Mouse (Mus musculus) hindbrain, embryonic 15.5 days (tissue): Measurements from ENCODE around the gene Mrap. TPM values are rescaled to one million over a fixed set of nuclear protein-coding genes. Genes with fewer than 3 reads are reported as not detected.

Experiments
- ATAC-seq: fragments of 200-750 bp; cut with Nextera tagmentation; 2 replicates; pipeline ENCODE4 v1.8.0; 2017; ENCODE audit warnings: low read depth, moderate number of reproducible peaks, moderate TSS enrichment; ENCODE audit not compliant: low FRiP score
- H3K27ac ChIP-seq: fragments of 300-500 bp; sonication (generic); replicated peaks from 2 replicates; pipeline ENCODE4 v1.5.1; 2015; ENCODE audit warnings: mild to moderate bottlenecking, inconsistent platforms
- H3K27me3 ChIP-seq: fragments of 300-500 bp; sonication (generic); 2 replicates; pipeline ENCODE4 v1.6.1; 2015; ENCODE audit warnings: control low read depth, inconsistent platforms
- H3K36me3 ChIP-seq: fragments of 300-500 bp; sonication (generic); 2 replicates; pipeline ENCODE4 v1.6.1; 2015; ENCODE audit warnings: control low read depth, inconsistent platforms
- H3K4me1 ChIP-seq: fragments of 300-500 bp; sonication (generic); replicated peaks from 2 replicates; pipeline ENCODE4 v1.6.1; 2015; ENCODE audit warnings: control low read depth, inconsistent platforms
- H3K4me2 ChIP-seq: fragments of 300-500 bp; sonication (generic); 2 replicates; pipeline ENCODE4 v1.6.1; 2015; ENCODE audit warnings: moderate library complexity, mild to moderate bottlenecking, inconsistent platforms
- H3K4me3 ChIP-seq: fragments of 300-500 bp; sonication (generic); 2 replicates; pipeline ENCODE4 v1.5.1; 2015; ENCODE audit warnings: mild to moderate bottlenecking, inconsistent platforms
- H3K9ac ChIP-seq: fragments of 300-500 bp; sonication (generic); 2 replicates; pipeline ENCODE4 v1.6.1; 2015; ENCODE audit warnings: inconsistent platforms
- H3K9me3 ChIP-seq: fragments of 300-500 bp; sonication (generic); 2 replicates; pipeline ENCODE4 v1.6.1; 2016; ENCODE audit warnings: control low read depth, inconsistent platforms
- WGBS: fragments of 180-500 bp; shearing (Covaris S2); methylation state at CpG from one replicate; pipeline ENCODE4 v1.1.7; 2015; 5-methylcytosine and 5-hydroxymethylcytosine counted together
- polyA plus RNA-seq: library from polyadenylated mRNA; unstranded; fragments of >200 nt; fragmentation: Nextera tagmentation; extraction: Ambion mirVana; gene quantifications from 2 replicates; pipeline ENCODE4 v1.2.1, GENCODE M21; 2015

Mrap gene
- polyA plus RNA-seq, 1 experiment from 2014 or later, result 0.30 TPM

- peak overlapping the region; percentile 69 for H3K4me2 ChIP-seq
- H3K9ac ChIP-seq, result peak overlapping the region; percentile 37
- WGBS, result 10% methylated on average over 17 of the region's 17 CpGs
- no peaks in the 10 kb centered on the region for H3K36me3 ChIP-seq
- peak overlapping the region; percentile 34 for H3K4me3 ChIP-seq
- no peaks in the 10 kb centered on the region; the same call in 1 of the 2 replicates for H3K27me3 ChIP-seq
- H3K4me1 ChIP-seq, result peaks cover 33% of the 10 kb centered on the region
- peak; percentile 90 for ATAC-seq
- peak overlapping the region; percentile 82 for H3K27ac ChIP-seq
- H3K9me3 ChIP-seq, result no peaks in the 10 kb centered on the region
These were observed 28.2 kb upstream of the Mrap start for GRCm38 (mm10) chr16:90709711-90710289.

- H3K36me3 ChIP-seq, result no peaks in the 10 kb centered on the region
- ATAC-seq, result no peak
- peaks cover 33% of the 10 kb centered on the region for H3K4me1 ChIP-seq
- H3K9ac ChIP-seq, result peak overlapping the region; percentile 37
- peak overlapping the region; percentile 34 for H3K4me3 ChIP-seq
- H3K4me2 ChIP-seq, result peak overlapping the region; percentile 69
- peak overlapping the region; percentile 82 for H3K27ac ChIP-seq
- WGBS, result 43% methylated on average over 12 of the region's 12 CpGs
- H3K9me3 ChIP-seq, result no peaks in the 10 kb centered on the region
- H3K27me3 ChIP-seq, result no peaks in the 10 kb centered on the region; the same call in 1 of the 2 replicates
These were observed 27.7 kb upstream of the Mrap start for GRCm38 (mm10) chr16:90710313-90710712.

DNA sequence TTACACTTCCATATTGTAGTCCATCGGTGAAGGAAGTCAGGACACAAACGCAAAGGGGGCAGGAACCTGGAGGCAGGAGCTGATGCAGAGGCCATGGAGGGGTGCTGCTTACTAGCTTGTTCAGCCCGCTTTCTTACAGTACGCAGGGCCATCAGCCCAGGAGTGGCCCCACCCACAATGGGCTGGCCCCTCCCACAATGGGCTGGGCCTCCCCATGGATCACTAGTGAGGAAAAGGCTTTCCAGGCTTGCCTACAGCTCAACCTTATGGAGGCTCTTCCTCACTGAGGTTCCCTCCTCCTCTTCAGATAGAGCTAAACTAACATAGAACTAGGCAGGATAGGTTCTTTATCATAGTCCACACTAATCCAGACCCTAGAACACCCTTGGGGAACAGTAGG is 14.0 kb upstream of the Mrap start:
- 100% methylated on average over 4 of the region's 4 CpGs for WGBS
- no peak overlapping the region for H3K4me2 ChIP-seq
- ATAC-seq, result no peak

GRCm38 (mm10) chr16:90726600-90727227 is 11.3 kb upstream of the Mrap start:
- Histone ChIP-seq H3K27me3 (no peaks in the 10 kb centered on the region), H3K4me2 (peak overlapping the region; percentile 99), H3K4me3 (peak overlapping the region; percentile 61), H3K4me1 (peaks cover 14% of the 10 kb centered on the region), H3K36me3 (no peaks in the 10 kb centered on the region), H3K9me3 (no peaks in the 10 kb centered on the region), H3K27ac (no peak overlapping the region), H3K9ac (peak overlapping the region; percentile 54)
- ATAC-seq, result peak; percentile 57; the same call in 1 of the 2 replicates
- whole genome bisulfite sequencing, result 7% methylated on average over 38 of the region's 38 CpGs

More for the DNA sequence above, 14.0 kb upstream of the Mrap start:
- H3K4me3 ChIP-seq, result no peak overlapping the region
- H3K9me3 ChIP-seq, result no peaks in the 10 kb centered on the region
- peaks cover 14% of the 10 kb centered on the region for H3K4me1 ChIP-seq
- no peak overlapping the region for H3K9ac ChIP-seq
- no peaks in the 10 kb centered on the region for H3K27me3 ChIP-seq
- peaks cover 5% of the 10 kb centered on the region; the same call in 1 of the 2 replicates for H3K36me3 ChIP-seq
- no peak overlapping the region for H3K27ac ChIP-seq

DNA sequence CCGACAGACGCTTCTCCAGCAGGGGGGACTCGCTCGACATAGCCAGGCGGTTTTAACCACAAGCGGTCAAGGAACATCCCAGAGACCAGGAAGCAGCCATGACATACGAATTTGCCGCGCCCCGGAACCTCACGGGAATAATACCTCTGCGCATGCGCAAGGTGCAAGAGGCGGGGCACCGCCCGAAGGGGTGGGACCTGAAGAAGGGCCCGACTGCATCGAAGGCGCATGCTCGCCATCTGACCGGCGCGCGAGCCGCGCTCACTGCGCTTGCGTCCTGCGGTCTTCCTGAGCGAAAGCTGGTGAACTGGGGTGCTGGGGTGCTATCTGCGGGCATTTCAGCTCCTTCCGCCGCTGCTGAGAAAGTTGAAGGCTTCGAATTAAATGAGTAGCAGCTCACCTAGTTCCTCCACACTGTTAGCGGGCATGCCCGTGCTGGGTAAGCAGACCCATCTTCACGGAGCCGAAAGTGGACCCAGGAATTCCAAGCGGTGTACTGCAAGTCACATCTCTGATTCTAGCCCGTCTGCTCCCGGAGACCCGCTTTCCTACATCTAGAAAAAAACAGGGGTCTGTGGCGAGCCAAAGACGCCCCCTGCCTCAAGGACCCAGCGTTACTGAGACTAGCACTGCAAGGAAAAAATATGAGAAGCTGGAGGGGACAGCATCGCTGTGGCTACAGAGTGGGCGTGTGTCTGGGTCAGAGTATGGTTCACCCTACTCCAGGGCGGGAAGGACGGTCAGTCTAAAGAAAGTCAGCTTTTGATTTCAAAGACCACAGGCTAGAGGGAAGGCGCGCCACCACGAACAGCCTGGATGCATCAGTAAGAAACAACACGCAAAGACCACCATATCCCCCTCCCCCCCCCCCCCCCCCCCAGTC is 10.5 kb upstream of the Mrap start, which contains the start of gene Mis18a:
Mis18a (minus strand) TSS at position 172 of the 883 bp plus-strand sequence.
- Histone ChIP-seq H3K36me3 (no peaks in the 10 kb centered on the region), H3K27me3 (no peaks in the 10 kb centered on the region), H3K9me3 (no peaks in the 10 kb centered on the region), H3K27ac (peak within 1 kb of the TSS; percentile 69), H3K4me2 (peak within 1 kb of the TSS; percentile 99), H3K9ac (peak within 1 kb of the TSS; percentile 74), H3K4me1 (peaks cover 14% of the 10 kb centered on the region), H3K4me3 (peak within 1 kb of the TSS; percentile 61)
- under 1% methylated on average over 53 of the region's 53 CpGs for WGBS
- ATAC-seq, result peak; percentile 97

DNA sequence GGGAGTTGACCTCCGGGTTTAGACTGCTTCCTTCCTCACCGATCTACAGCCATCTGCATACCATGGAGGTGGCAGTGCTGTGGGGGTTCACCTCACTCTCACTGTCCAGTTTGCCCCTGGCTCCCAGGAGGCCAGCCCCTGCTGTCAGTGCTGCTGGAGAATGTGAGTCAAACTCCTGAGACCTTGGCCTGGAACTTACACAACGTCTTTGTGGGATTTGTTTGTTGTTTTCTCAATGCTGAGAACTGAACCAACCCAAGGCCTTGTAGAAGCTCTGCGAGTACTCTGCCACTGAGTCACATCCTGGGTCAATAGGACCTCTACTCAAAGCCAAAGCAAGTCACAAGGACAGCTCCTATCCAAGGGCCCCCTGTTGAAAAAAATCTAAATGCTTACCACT is 2.4 kb upstream of the Mrap start:
- Histone ChIP-seq H3K4me1 (no peaks in the 10 kb centered on the region), H3K4me3 (no peak overlapping the region), H3K36me3 (no peaks in the 10 kb centered on the region), H3K9ac (no peak overlapping the region), H3K27ac (no peak overlapping the region), H3K27me3 (no peaks in the 10 kb centered on the region), H3K4me2 (no peak overlapping the region), H3K9me3 (no peaks in the 10 kb centered on the region)
- 80% methylated on average over 4 of the region's 4 CpGs for WGBS
- ATAC-seq, result no peak

DNA sequence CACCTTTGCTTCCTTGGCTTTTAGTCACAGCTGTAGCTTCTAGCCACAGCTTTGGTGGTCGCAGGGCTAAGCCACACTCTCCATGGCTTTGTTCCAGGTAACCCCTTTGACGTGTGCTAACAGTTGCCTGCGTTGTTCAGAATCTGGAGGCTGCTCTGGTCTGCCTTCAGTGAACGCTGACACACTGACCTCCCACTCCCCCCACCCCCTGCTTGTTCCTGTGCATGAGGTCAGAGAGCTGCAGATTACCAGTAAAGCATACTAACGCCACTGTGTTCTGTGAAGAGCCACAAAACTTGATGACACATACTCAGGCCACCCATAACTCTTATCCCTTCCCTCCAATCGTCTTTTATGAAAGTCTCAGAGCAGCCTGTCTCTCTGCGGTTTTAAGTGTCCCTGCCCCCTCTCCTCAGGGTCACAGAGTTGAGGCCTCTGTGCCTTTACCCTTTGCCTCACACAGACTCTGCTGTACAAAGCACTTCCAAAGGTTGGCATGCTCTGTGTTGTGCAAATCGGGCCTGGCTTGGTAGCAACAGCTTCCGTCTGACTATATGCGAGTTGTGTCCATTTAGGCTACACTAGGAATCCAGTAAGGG is 1.2 kb upstream of the Mrap start:
- 75% methylated on average over 10 of the region's 10 CpGs for WGBS
- no peak overlapping the region for H3K27ac ChIP-seq
- no peak overlapping the region for H3K9ac ChIP-seq
- no peaks in the 10 kb centered on the region for H3K9me3 ChIP-seq
- no peaks in the 10 kb centered on the region for H3K27me3 ChIP-seq
- no peak overlapping the region for H3K4me3 ChIP-seq
- H3K36me3 ChIP-seq, result no peaks in the 10 kb centered on the region
- no peak for ATAC-seq
- 0 out of 2 replicates have a peak, but pooled peaks cover 3% of the 10 kb centered on the region for H3K4me1 ChIP-seq
- H3K4me2 ChIP-seq, result no peak overlapping the region

DNA sequence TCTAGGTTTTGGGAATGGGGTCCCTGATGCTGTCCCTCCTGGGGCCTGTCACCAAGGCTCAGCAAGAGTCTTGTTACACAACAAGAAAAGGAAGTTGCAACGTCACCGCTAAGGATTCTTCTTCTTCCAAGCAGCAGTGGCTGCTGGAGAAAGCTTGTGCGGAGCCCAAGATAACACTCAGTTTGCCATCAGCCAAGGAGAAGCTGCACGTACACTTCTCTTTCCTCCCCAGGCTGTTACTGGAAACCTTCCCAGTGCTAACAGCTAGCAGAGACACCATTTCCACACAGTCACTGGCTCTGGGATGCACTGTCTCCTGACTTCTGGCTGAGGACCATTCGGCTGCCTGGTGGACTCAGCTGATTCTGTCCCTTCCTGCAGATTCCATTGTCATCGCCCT is 9.1 kb downstream of the Mrap start:
- ATAC-seq, result no peak
- H3K4me3 ChIP-seq, result no peak overlapping the region
- H3K27ac ChIP-seq, result no peak overlapping the region
- H3K27me3 ChIP-seq, result no peaks in the 10 kb centered on the region
- H3K4me1 ChIP-seq, result 0 out of 2 replicates have a peak, but pooled peaks cover 4% of the 10 kb centered on the region
- WGBS, result 89% methylated on average over 6 of the region's 6 CpGs
- H3K4me2 ChIP-seq, result no peak overlapping the region
- H3K36me3 ChIP-seq, result peaks cover 11% of the 10 kb centered on the region; the same call in 1 of the 2 replicates
- no peaks in the 10 kb centered on the region for H3K9me3 ChIP-seq
- no peak overlapping the region for H3K9ac ChIP-seq

- 92% methylated on average over 7 of the region's 7 CpGs for WGBS
- no peaks in the 10 kb centered on the region for H3K9me3 ChIP-seq
- no peak overlapping the region for H3K9ac ChIP-seq
- no peaks in the 10 kb centered on the region for H3K4me1 ChIP-seq
- no peak for ATAC-seq
- no peak overlapping the region for H3K4me2 ChIP-seq
- H3K27me3 ChIP-seq, result no peaks in the 10 kb centered on the region
- H3K4me3 ChIP-seq, result no peak overlapping the region
- no peak overlapping the region for H3K27ac ChIP-seq
- peaks cover 18% of the 10 kb centered on the region; the same call in 1 of the 2 replicates for H3K36me3 ChIP-seq
These were observed 10.2 kb downstream of the Mrap start for GRCm38 (mm10) chr16:90748169-90748568.

- Histone ChIP-seq H3K4me2 (no peak overlapping the region), H3K27me3 (no peaks in the 10 kb centered on the region), H3K9me3 (no peaks in the 10 kb centered on the region), H3K27ac (no peak overlapping the region), H3K36me3 (peaks cover 43% of the 10 kb centered on the region), H3K9ac (no peak overlapping the region), H3K4me1 (no peaks in the 10 kb centered on the region), H3K4me3 (no peak overlapping the region)
- no peak for ATAC-seq
- WGBS, result 90% methylated on average over 13 of the region's 13 CpGs
These were observed 15.5 kb downstream of the Mrap start for GRCm38 (mm10) chr16:90753386-90753941.

DNA sequence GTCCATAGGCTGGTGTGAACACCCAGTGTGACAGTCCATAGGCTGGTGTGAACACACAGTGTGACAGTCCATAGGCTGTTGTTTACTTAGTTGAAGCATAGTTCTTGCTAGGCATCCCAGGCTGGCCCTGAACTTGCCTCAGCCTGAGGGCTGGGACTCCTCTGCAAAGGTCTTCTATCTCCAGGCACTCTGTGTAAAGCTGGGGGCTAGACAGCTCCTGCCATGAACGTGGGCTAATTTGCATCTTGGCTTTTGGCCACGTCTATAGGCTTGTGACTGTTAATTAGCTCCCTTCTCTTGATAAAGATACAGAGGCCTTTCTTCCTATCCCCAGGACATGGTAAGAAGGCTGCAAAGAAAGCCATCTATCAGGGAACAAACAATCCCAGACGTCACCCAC is 21.3 kb downstream of the Mrap start:
- 26% methylated on average over 3 of the region's 3 CpGs for WGBS
- Histone ChIP-seq H3K9me3 (no peaks in the 10 kb centered on the region), H3K4me1 (no peaks in the 10 kb centered on the region), H3K27ac (no peak overlapping the region), H3K4me3 (no peak overlapping the region), H3K27me3 (no peaks in the 10 kb centered on the region), H3K36me3 (peaks cover 35% of the 10 kb centered on the region), H3K9ac (no peak overlapping the region), H3K4me2 (no peak overlapping the region)
- ATAC-seq, result no peak
